Mouse (Mus musculus) splenic B cell, adult 2 months (primary cell): ENCODE measurements around the gene Mcm10.

Experiments used
- DNase-seq: peaks from one replicate; pipeline ENCODE4 v3.0.0-alpha.2; 2011; ENCODE audit warnings: low read depth, low spot score
- H3K27me3 ChIP-seq: 2 replicates; pipeline ENCODE4 v1.6.1; 2012; ENCODE audit warnings: mild to moderate bottlenecking, low read length, moderate library complexity, mixed read lengths; ENCODE audit not compliant: control insufficient read depth, poor library complexity, insufficient read depth, severe bottlenecking
- H3K36me3 ChIP-seq: 2 replicates; pipeline ENCODE4 v1.6.1; 2012; ENCODE audit warnings: mild to moderate bottlenecking, low read length, moderate library complexity, mixed read lengths; ENCODE audit not compliant: control insufficient read depth, poor library complexity, insufficient read depth, severe bottlenecking

Mcm10 gene

DNA sequence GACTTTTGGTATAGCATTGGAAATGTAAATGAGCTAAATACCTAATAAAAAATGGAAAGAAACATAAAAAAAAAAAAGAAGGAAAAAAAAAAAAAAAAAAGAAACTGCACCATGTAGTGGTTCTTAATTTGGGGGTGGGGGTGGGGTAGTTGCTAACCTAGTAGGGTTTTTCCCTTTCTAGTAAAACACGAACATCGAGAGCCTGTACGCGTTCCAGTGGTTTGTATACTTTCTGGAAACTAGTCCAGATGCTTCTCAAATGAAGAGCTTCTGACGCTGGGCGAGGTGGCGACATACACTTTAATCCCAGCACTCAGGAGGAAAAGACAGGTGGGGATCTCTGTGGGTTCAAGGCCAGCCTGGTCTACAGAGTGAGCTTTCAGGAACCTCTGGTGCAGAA is 4.3 kb upstream of the Mcm10 start:
- no peaks in the 10 kb centered on the region for H3K27me3 ChIP-seq
- no peak for DNase-seq

DNA sequence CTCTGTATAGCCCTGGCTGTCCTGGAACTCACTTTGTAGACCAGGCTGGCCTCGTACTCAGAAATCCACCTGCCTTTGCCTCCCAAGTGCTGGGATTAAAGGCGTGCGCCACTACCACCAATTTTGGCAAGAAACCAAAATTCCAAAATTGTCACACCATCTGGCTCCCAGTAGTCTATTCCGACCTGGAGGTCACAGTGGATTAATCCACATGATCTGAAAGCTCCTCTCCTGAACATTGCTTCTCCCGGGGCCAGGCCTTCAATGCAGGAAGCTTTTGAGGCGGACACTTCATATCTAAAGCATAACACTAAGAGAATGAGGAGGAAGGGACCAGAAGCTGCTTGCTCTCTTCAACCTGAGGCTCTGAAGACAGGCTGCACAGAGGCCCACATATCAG is 2.9 kb upstream of the Mcm10 start:
- Histone ChIP-seq H3K36me3 (no peaks in the 10 kb centered on the region), H3K27me3 (no peaks in the 10 kb centered on the region)
- DNase-seq = no peak

More for the DNA sequence above, 4.3 kb upstream of the Mcm10 start:
- H3K36me3 ChIP-seq = no peaks in the 10 kb centered on the region

DNA sequence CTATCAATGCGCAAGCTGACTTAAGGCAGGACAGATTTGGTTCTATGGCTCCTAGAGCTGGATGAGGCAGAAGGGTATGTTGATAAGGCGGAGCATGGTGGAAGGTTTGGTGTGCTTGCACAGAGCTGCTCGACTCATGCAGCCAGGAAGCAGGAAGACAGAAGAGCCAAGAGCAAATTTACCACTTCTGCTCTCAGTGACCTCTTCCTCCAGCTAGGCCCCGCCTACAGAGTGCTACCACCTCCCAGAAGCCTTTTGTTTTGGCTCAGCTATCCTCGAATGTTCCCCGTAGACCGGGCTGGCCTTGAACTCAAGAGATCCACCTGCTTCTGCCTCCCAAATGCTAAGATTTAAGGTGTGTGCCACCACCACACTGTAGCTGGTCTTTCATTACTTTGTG is 2.0 kb upstream of the Mcm10 start:
- Histone ChIP-seq H3K27me3 (no peaks in the 10 kb centered on the region), H3K36me3 (no peaks in the 10 kb centered on the region)
- peak; percentile 15 for DNase-seq

DNA sequence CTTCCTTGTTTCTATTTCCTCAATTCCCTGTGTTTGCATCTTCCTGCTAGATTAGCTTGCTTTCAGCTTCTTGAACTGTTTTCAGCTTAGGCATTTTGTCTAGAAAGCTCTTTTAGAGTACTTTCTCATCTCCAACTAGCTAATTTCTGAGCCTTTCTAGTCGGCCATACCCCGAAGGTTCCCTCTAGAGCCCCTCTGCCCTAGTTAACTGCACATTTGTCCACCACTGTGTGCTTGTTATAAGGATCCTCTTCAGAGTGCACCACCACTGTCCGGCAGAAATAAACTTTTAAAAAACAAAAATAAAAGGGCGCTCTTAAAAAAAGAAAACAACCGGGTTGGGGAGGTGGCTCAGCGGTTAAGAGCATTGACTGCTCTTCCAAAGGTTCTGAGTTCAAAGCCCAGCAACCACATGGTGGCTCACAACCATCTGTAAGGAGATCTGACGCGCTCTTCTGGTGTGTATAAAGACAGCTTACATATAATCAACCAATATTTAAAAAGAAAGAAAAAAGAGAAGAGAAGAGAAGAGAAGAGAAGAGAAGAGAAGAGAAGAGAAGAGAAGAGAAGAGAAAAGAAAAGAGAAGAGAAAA is 597 bp downstream of the Mcm10 start:
- no peak for DNase-seq
- Histone ChIP-seq H3K27me3 (no peaks in the 10 kb centered on the region), H3K36me3 (no peaks in the 10 kb centered on the region)

DNA sequence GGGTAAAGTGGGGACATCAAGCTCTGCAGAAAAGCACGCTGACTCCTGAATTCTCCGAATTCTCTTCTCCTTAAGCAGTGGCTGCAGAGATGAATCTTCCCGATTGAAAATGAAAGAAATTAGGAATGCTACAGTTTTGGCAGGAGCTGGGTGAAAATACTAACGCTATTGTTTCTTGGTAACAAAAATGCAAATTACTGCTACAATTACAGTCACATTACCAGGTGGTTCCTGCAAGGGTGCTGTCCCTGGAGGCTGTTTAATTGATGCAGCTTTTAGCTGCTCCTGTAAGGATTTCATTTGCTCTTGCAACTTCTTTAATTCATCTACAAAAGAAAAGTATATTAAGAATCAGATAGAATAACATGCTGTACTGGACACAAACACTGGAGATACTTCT is 5.5 kb downstream of the Mcm10 start:
- H3K27me3 ChIP-seq = no peaks in the 10 kb centered on the region
- no peaks in the 10 kb centered on the region for H3K36me3 ChIP-seq
- DNase-seq = no peak

DNA sequence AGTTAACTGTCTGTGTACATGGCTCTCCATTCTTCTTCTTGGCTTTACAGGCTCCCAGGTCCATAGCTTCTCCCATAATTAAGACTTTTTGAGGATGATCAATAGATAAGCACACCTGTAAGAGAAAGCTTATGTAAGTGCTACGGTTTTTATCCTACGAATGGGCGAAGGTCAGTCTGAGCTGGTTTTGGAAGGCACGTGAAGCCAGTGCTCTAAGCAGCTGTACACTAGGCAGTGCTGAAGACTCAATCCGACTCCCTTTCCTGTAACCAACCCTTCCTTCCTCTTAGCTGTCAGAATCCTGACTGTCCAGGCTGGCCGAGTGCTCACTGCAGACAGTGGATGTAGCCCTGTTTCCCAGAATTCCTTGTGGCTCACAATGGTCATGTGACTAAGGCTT is 11.3 kb downstream of the Mcm10 start:
- DNase-seq = no peak
- no peaks in the 10 kb centered on the region for H3K36me3 ChIP-seq
- H3K27me3 ChIP-seq = no peaks in the 10 kb centered on the region

DNA sequence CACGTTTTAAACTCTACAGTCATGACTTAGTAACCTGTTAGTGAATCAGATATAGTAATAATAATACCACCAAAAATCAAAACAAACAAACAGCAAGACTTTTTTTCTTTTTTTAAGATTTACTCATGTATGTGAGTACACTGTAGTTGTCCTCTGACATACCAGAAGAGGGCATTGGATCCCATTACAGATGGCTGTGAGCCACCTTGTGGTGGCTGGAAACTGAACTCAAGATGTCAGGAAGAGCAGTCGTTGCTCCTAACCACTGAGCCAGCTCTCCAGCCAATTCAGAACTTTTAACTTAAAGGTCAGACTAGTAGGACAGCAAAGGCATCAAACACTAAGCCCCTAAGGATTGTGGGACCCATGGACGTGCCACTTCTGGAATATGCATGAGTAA is 13.7 kb downstream of the Mcm10 start:
- no peaks in the 10 kb centered on the region for H3K27me3 ChIP-seq
- no peaks in the 10 kb centered on the region for H3K36me3 ChIP-seq
- DNase-seq = peak; percentile 8

- no peaks in the 10 kb centered on the region for H3K36me3 ChIP-seq
- H3K27me3 ChIP-seq = no peaks in the 10 kb centered on the region
- DNase-seq = no peak
Observed at GRCm38 (mm10) chr2:4996421-4996824, 16.2 kb downstream of the Mcm10 start.

DNA sequence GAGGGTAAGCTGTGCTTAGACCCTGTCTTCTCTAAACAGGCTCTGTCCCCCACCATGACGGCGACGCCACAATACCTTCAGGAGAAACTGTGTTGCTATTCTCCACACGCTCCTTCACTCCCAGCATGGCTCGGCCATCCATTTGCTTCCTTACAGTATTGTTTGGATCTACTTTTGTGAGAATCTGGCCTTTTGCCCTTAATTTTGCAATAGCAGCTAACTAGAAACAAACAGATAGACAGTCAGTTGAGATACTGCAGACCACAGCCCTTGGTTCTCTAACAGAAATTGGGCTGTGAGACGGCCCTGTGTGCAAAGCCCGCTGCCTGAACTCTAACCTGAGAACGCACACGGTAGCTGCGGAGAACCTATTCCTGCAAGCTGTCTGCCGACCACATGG is 16.9 kb downstream of the Mcm10 start:
- no peak for DNase-seq
- H3K27me3 ChIP-seq = no peaks in the 10 kb centered on the region
- no peaks in the 10 kb centered on the region for H3K36me3 ChIP-seq

GRCm38 (mm10) chr2:4994436-4994835 is 18.2 kb downstream of the Mcm10 start:
- H3K27me3 ChIP-seq = no peaks in the 10 kb centered on the region
- no peaks in the 10 kb centered on the region for H3K36me3 ChIP-seq
- DNase-seq = no peak

DNA sequence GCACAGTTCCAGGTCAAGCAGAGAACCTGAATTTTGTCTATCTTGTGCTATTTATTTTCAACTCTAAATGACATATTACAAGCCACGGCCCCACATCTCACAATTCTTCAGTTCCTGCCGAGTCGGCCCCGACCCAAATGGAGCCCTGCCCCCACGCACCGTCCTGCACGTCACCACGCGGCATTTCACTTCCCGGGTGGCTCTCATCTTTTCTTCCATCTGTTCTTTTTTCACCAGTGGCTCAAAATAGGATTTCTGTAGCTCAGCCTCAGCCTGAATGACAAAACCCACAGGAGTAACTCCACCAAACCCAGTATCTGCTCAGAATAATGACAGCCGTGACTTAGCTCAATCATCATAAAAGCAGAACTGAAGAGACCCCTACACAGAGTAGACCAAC is 19.0 kb downstream of the Mcm10 start:
- Histone ChIP-seq H3K36me3 (no peaks in the 10 kb centered on the region), H3K27me3 (no peaks in the 10 kb centered on the region)
- DNase-seq = no peak

DNA sequence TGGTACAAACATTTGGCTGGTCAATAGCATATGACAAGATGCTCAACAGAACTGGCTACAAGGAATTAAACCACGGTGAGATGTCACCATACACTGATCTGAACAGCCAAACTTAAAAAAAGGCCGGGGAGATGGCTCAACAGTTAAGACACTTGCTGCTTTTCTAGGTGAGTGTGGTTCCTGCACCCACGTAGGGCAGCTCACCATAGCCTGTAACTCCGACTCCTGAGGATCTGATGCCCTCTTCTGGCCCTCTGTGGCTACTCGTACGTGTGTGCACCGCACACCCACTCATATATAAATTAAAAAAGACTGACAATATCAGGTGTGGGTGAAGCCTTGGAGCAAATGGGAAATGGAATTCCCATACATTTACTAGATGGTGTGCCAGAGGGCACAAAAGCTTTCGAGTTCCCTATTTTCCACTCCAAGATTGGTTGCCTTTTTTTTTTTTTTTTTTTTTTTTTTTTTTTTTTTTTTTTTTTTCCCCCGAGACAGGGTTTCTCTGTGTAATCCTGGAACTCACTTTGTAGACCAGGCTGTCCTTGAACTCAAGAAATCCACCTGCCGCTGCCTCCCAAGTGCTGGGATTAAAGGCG is 23.7 kb downstream of the Mcm10 start:
- H3K27me3 ChIP-seq = no peaks in the 10 kb centered on the region; the same call in 1 of the 2 replicates
- peak; percentile 37 for DNase-seq

GRCm38 (mm10) chr2:4987388-4988180 is 25.0 kb downstream of the Mcm10 start:
- no peak for DNase-seq
- H3K27me3 ChIP-seq = no peaks in the 10 kb centered on the region; the same call in 1 of the 2 replicates
- no peaks in the 10 kb centered on the region for H3K36me3 ChIP-seq

More for the DNA sequence above, 23.7 kb downstream of the Mcm10 start:
- H3K36me3 ChIP-seq = no peaks in the 10 kb centered on the region

- no peaks in the 10 kb centered on the region; the same call in 1 of the 2 replicates for H3K27me3 ChIP-seq
- no peak for DNase-seq
- H3K36me3 ChIP-seq = no peaks in the 10 kb centered on the region
Observed at GRCm38 (mm10) chr2:4986798-4987197, 25.8 kb downstream of the Mcm10 start.

DNA sequence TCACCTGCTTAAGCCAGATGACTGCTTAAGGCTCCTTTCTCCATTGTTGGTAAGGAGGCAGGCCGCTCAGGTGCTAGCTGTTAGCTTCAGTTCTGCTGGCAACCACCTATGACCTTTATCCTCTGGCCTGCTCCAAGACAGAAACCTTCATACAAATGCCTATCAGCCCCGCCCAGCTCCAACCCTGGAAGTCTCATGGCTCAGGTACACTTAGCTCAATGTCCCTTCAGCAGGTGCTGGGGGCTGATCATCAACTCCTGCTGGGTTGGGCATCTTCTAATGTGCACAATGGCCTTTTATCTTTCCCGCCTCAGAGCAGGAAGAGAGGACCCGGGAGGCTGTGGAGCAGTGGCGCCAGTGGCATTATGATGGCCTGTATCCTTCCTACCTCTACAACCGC is 27.6 kb downstream of the Mcm10 start:
- no peak for DNase-seq
- Histone ChIP-seq H3K36me3 (no peaks in the 10 kb centered on the region), H3K27me3 (no peaks in the 10 kb centered on the region; the same call in 1 of the 2 replicates)
